In genomic region chr11:102460541-102460940, GRCm38 (mm10) we compare ENCODE assay signal across 25 mouse cellular contexts. TPM values are rescaled to one million over a fixed set of nuclear protein-coding genes. Genes with fewer than 3 reads are reported as not detected.
A peak's percentile ranks its signal among the peaks of the same experiment; 100 is the strongest.
DNase-seq lines count a peak whose midpoint lies in the region; ATAC-seq and TF ChIP-seq lines count a peak whose summit lies in the region.
"Had no signal": no experiment of that assay in that cellular context is flagged by ENCODE, and none has a peak within 500 bp of the region (broad histone marks: within the 10 kb centered on the region; RNA-seq: fewer than 3 reads in every experiment).

No protein-coding gene starts in this region.

- no peak overlapping the region for H3K4me2 ChIP-seq in liver, postnatal 0 days (ENCODE audit: low read depth, low read length)
- H3K4me2 ChIP-seq in liver, embryonic 13.5 days, result peak overlapping the region; percentile 20
- H3K4me2 ChIP-seq in liver, embryonic 16.5 days (ENCODE audit: low read depth, low read length), result no peak overlapping the region
- H3K4me2 ChIP-seq: embryonic facial prominence, embryonic 13.5 days; forebrain, embryonic 12.5 days; forebrain, embryonic 15.5 days; heart, embryonic 11.5 days; hindbrain, embryonic 12.5 days; hindbrain, embryonic 15.5 days had no signal

- H3K9ac ChIP-seq in liver, postnatal 0 days (replicated peaks), result no peak overlapping the region
- no peak overlapping the region for H3K9ac ChIP-seq in liver, embryonic 13.5 days
- no peak overlapping the region for H3K9ac ChIP-seq in liver, embryonic 16.5 days (ENCODE audit: low read depth, low read length)
- H3K9ac ChIP-seq: embryonic facial prominence, embryonic 13.5 days; forebrain, embryonic 12.5 days; forebrain, embryonic 15.5 days; hindbrain, embryonic 12.5 days; hindbrain, embryonic 15.5 days had no signal

- no peaks in the 10 kb centered on the region for H3K36me3 ChIP-seq in liver, postnatal 0 days (replicated peaks; ENCODE audit: insufficient read depth, low read length)
- no peaks in the 10 kb centered on the region for H3K36me3 ChIP-seq in liver, embryonic 13.5 days
- H3K36me3 ChIP-seq in liver, embryonic 16.5 days (ENCODE audit: control insufficient read depth, insufficient read depth), result no peaks in the 10 kb centered on the region
- H3K36me3 ChIP-seq: embryonic facial prominence, embryonic 13.5 days; forebrain, embryonic 12.5 days; forebrain, embryonic 15.5 days; hindbrain, embryonic 12.5 days; hindbrain, embryonic 15.5 days had no signal

- no peaks in the 10 kb centered on the region for H3K9me3 ChIP-seq in liver, postnatal 0 days (ENCODE audit: low read length)
- H3K9me3 ChIP-seq in liver, embryonic 13.5 days (replicated peaks), result no peaks in the 10 kb centered on the region
- no peaks in the 10 kb centered on the region for H3K9me3 ChIP-seq in liver, embryonic 16.5 days (replicated peaks; ENCODE audit: control insufficient read depth, low read length)
- H3K9me3 ChIP-seq: embryonic facial prominence, embryonic 13.5 days; forebrain, embryonic 12.5 days; forebrain, embryonic 15.5 days; hindbrain, embryonic 12.5 days; hindbrain, embryonic 15.5 days had no signal

- H3K4me3 ChIP-seq in liver, postnatal 0 days (ENCODE audit: low read depth, low read length), result no peak overlapping the region
- no peak overlapping the region for H3K4me3 ChIP-seq in liver, embryonic 13.5 days (replicated peaks)
- no peak overlapping the region for H3K4me3 ChIP-seq in liver, embryonic 16.5 days (ENCODE audit: low read depth, low read length)
- H3K4me3 ChIP-seq: embryonic facial prominence, embryonic 13.5 days; erythroblast, embryonic 14.5 days; forebrain, embryonic 12.5 days; forebrain, embryonic 15.5 days; heart, adult 2 months; hindbrain, embryonic 12.5 days; hindbrain, embryonic 15.5 days had no signal

- DNase-seq in liver, result peak; percentile 57
- DNase-seq in liver, postnatal 0 days, result no peak
- peak; percentile 39 for DNase-seq in ZHBTc4 (ENCODE audit: low read depth, low spot score)
- DNase-seq in liver, embryonic 13.5 days, result peak; percentile 37
- no peak for DNase-seq in thymus, postnatal 36 days
- DNase-seq in layer of hippocampus, adult 9-10 months (ENCODE audit: low spot score), result no peak
- no peak for DNase-seq in MN1 (ENCODE audit: low spot score)
- DNase-seq: adrenal gland, postnatal 10 days; adrenal gland, postnatal 36 days; cerebellum, adult 18-20 months; cerebellum, adult 9-10 months; cerebellum, postnatal 14 days; gastrocnemius, postnatal 25 days; heart, adult 2 months had no signal

- no peak for TF ChIP-seq EP300 in liver, postnatal 0 days (IDR thresholded peaks at IDR 0.05; ENCODE audit: low read depth)

- H3K27ac ChIP-seq in liver, postnatal 0 days (ENCODE audit: low read depth), result no peak overlapping the region
- H3K27ac ChIP-seq in liver, embryonic 13.5 days, result no peak overlapping the region
- no peak overlapping the region for H3K27ac ChIP-seq in liver, embryonic 16.5 days (ENCODE audit: low read length)
- H3K27ac ChIP-seq: embryonic facial prominence, embryonic 13.5 days; forebrain, embryonic 12.5 days; forebrain, embryonic 15.5 days; heart, adult 2 months; hindbrain, embryonic 12.5 days; hindbrain, embryonic 15.5 days had no signal

- TF ChIP-seq CTCF in liver, postnatal 0 days (IDR thresholded peaks at IDR 0.05; ENCODE audit: low read depth), result no peak

- ATAC-seq in liver, postnatal 0 days, result no peak
- peak; percentile 67 for ATAC-seq in liver, embryonic 13.5 days (ENCODE audit: low read depth)
- ATAC-seq in liver, embryonic 16.5 days (ENCODE audit: low read depth), result 0 out of 2 replicates have a peak, but pooled peaks have one; percentile 23
- ATAC-seq: activated CD4-positive, CD25-positive, alpha-beta regulatory T cell, adult 4 months; CD4-positive, CD25-positive, alpha-beta regulatory T cell, adult 4 months; forebrain, embryonic 15.5 days; Patski had no signal

- peaks cover 7% of the 10 kb centered on the region for H3K4me1 ChIP-seq in liver, postnatal 0 days (ENCODE audit: insufficient read depth)
- H3K4me1 ChIP-seq in liver, embryonic 13.5 days (replicated peaks), result peaks cover 51% of the 10 kb centered on the region
- peaks cover 8% of the 10 kb centered on the region for H3K4me1 ChIP-seq in liver, embryonic 16.5 days (ENCODE audit: control insufficient read depth, low read depth, low read length)

- 54% methylated on average over 16 of the region's 16 CpGs for WGBS in liver, postnatal 0 days (ENCODE audit: insufficient replicate concordance)
- WGBS in liver, embryonic 13.5 days (ENCODE audit: insufficient replicate concordance), result 42% methylated on average over 16 of the region's 16 CpGs
- WGBS in liver, embryonic 16.5 days (ENCODE audit: insufficient replicate concordance), result 56% methylated on average over 16 of the region's 16 CpGs

- peaks cover 15% of the 10 kb centered on the region; the same call in 1 of the 2 replicates for H3K27me3 ChIP-seq in liver, postnatal 0 days (ENCODE audit: insufficient read depth, low read length)
- peaks cover 9% of the 10 kb centered on the region; the same call in 1 of the 2 replicates for H3K27me3 ChIP-seq in liver, embryonic 13.5 days
- H3K27me3 ChIP-seq in liver, embryonic 16.5 days (ENCODE audit: control insufficient read depth, insufficient read depth, low read depth, low read length), result no peaks in the 10 kb centered on the region; the same call in 1 of the 2 replicates
- H3K27me3 ChIP-seq: forebrain, embryonic 15.5 days; Patski had no signal

RNA-seq across cellular contexts. Expression of gene Itga2b, which starts 9.4 kb away (rescaled TPM):
- polyA plus RNA-seq in liver, postnatal 0 days (2015; fragmentation: Nextera tagmentation; extraction: Ambion mirVana), result 41.0 and 44.8 TPM in 2 replicates
- 41.8 and 45.1 TPM in 2 replicates for polyA plus RNA-seq in liver, embryonic 13.5 days (2015; fragmentation: Nextera tagmentation; extraction: Ambion mirVana)
- 28.0 and 32.9 TPM in 2 replicates for polyA plus RNA-seq in liver, embryonic 16.5 days (2015; fragmentation: Nextera tagmentation; extraction: Ambion mirVana)

RNA-seq across cellular contexts. Expression of gene Fam171a2, which starts 13.1 kb away (rescaled TPM):
- 0.23 and 0.72 TPM in 2 replicates for polyA plus RNA-seq in liver, postnatal 0 days (2015; fragmentation: Nextera tagmentation; extraction: Ambion mirVana)
- polyA plus RNA-seq in liver, embryonic 13.5 days (2015; fragmentation: Nextera tagmentation; extraction: Ambion mirVana), result 0.25 and 0.41 TPM in 2 replicates
- polyA plus RNA-seq in liver, embryonic 16.5 days (2015; fragmentation: Nextera tagmentation; extraction: Ambion mirVana), result 0.20 and 0.34 TPM in 2 replicates
- polyA plus RNA-seq: activated CD4-positive, CD25-positive, alpha-beta regulatory T cell, adult 4 months; CD4-positive, CD25-positive, alpha-beta regulatory T cell, adult 4 months had no signal

RNA-seq across cellular contexts. Expression of gene Grn, which starts 30.4 kb away (rescaled TPM):
- 156 and 161 TPM in 2 replicates for polyA plus RNA-seq in liver, postnatal 0 days (2015; fragmentation: Nextera tagmentation; extraction: Ambion mirVana)
- polyA plus RNA-seq in liver, embryonic 13.5 days (2015; fragmentation: Nextera tagmentation; extraction: Ambion mirVana), result 59.5 and 63.3 TPM in 2 replicates
- 103 and 118 TPM in 2 replicates for polyA plus RNA-seq in liver, embryonic 16.5 days (2015; fragmentation: Nextera tagmentation; extraction: Ambion mirVana)

RNA-seq across cellular contexts. Expression of gene Slc25a39, which starts 52.8 kb away (rescaled TPM):
- 510 and 522 TPM in 2 replicates for polyA plus RNA-seq in liver, postnatal 0 days (2015; fragmentation: Nextera tagmentation; extraction: Ambion mirVana)
- polyA plus RNA-seq in liver, embryonic 13.5 days (2015; fragmentation: Nextera tagmentation; extraction: Ambion mirVana), result 388 and 390 TPM in 2 replicates
- polyA plus RNA-seq in liver, embryonic 16.5 days (2015; fragmentation: Nextera tagmentation; extraction: Ambion mirVana), result 454 and 500 TPM in 2 replicates

Comparison
In these comparisons a context has a peak if more than half of its experiments do, and no peak if none do; other contexts are left out.
1. DNase-seq: peak in liver (single experiment), ZHBTc4 (single experiment) and liver, embryonic 13.5 days (single experiment); none in liver, postnatal 0 days (single experiment), thymus, postnatal 36 days (0 of 2), layer of hippocampus, adult 9-10 months (single experiment) and MN1 (single experiment).